Mouse (Mus musculus) layer of hippocampus, adult 11-12 months (tissue): ENCODE data around the gene Gm8180.
"Not testable (repeated sequence)": the region's sequence is repeated elsewhere in the genome, so short reads cannot be mapped to it uniquely, and the experiment has no call there.

Source experiments
- DNase-seq: peaks from one replicate; pipeline ENCODE4 v3.0.0; 2022; ENCODE audit warnings: low spot score

Gene Gm8180

DNA sequence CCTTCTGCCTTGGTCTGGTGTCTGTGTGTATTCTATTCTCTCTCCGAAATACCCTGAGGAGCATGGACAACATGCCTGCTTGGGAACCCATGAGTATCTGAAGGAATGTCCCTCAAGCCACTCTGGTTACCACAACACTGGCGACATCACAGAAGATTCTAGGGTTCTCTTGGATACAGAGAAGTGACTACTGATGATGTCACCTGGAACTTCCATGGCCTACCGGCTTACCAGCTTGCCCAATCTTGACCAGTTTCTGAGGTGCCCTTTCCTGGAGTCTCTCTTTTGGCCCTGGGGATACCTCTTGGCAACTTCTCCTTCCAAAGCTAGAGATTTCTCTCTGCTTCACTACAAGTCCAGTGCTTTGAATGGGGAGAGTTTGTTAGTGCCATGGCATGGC is at the start of gene Gm8180:
Gene Gm8180, minus strand, starts transcription at position 101 of the 400 bp plus-strand sequence.
- not testable (repeated sequence) for DNase-seq

- DNase-seq, result not testable (repeated sequence)
These were observed 45.8 kb upstream of the Gm8180 start for GRCm38 (mm10) chr14:43830385-43830784.

GRCm38 (mm10) chr14:43824176-43824575 is 39.6 kb upstream of the Gm8180 start:
- DNase-seq, result not testable (repeated sequence)

DNA sequence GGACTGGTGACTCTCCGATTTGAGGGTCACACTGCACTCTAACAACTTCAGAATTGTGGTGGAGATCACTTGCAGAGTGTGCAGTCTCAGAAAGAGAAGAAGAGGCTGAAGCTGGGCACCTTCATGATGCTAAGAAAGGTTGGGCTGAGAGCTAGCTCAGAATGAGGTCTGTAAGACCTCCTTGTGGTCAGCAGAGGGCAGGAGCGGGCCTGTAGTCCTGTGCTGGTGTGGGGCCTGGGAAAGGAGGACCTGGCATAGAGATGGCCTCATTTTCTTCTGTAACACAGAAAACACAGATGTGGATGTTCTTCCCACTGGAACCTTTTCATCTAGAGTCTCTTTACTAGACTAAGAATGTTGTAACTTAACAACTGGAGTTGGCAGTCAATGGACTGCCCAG is 37.3 kb upstream of the Gm8180 start:
- DNase-seq, result not testable (repeated sequence)

- peak; percentile 53 for DNase-seq
These were observed 27.9 kb upstream of the Gm8180 start for GRCm38 (mm10) chr14:43812458-43812857.

DNA sequence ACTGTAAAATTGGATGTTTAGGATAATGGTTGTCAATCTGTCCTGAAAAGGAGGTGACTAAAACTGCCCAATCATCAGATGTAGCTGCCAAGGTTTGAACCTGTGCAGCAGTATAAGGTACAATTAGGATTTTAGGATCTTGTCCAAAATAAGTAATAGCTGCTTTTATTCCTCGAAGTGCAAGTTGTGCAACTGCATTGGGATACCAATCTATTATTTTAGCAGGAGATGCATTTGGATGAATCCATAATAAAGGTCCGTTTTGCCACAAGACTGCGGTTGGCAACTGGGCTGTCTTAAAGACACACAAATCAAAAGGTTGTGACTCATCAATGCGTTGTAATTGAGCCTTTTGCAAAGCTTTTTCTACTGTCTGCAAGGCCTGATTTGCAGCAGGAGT is 23.6 kb upstream of the Gm8180 start:
- DNase-seq, result not testable (repeated sequence)

DNA sequence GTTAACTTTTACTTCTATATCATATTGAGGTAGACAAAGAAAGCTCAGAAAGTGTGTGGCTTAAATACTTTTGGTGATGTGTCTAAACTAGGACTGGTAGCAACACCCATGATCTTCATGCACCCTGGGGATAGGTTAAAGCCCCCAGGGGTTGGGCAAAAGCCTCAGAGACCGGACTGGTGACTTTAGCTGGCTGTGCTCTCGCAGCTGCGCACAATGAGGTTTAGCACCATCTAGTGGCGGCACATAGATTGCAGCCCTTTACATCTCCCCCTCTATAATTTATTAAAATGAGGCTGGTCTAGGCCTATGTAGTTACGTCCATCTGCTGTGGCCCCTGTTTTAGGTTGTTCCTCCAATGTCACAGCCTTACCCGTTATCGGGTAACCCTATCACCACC is 19.9 kb upstream of the Gm8180 start:
- not testable (repeated sequence) for DNase-seq

GRCm38 (mm10) chr14:43796905-43797470 is 12.4 kb upstream of the Gm8180 start:
- not testable (repeated sequence) for DNase-seq

DNA sequence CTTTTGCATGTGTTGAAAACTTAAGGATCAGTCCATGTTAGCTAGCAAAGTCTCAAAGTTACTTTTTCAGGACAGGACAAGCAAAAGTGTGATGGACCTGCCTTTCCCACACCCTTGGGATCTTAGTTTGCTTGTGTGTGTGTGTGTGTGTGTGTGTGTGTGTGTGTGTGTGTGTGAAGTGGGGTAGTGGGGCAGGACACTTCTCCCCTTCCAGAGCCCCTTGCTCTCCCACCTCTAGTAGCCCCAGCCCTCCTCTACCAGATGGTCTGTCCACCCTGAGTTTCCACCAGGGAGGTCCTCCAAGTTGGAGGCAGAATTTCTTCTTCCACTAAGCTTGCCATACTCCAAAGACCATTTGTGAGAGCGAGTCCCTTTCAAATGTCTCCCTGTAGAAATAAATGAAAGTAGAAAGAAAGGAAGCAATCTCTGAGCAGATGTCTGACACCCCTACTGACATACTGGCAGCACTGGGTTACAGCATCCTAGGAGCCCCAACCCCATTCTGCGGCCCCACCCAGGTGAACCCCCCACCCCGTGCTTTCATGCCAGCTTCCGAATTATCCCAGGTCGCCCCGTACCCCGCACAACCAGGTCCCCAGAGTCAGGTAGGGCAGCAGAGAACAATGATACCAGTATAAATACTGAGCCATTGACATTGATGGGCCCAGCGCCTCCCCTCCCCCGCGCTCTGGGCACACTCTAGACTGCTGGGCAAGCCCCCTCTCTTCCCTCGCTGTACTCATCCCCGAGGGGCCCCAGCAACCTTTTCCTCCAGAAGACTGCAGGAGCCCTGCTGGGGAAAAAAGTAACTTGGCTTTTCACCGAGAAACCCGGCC is 11.7 kb upstream of the Gm8180 start:
- no peak for DNase-seq

GRCm38 (mm10) chr14:43793811-43794210 is 9.3 kb upstream of the Gm8180 start:
- DNase-seq, result not testable (repeated sequence)

GRCm38 (mm10) chr14:43747566-43747965 is 37.0 kb downstream of the Gm8180 start, which contains the start of gene Gm6526:
Gene Gm6526, plus strand, starts transcription at chr14:43747866.
- DNase-seq, result not testable (repeated sequence)
